Mouse (Mus musculus) midbrain, embryonic 12.5 days (tissue): ENCODE results near the gene Bach2. TPM values are rescaled to one million over a fixed set of nuclear protein-coding genes. Genes with fewer than 3 reads are reported as not detected.

Experiments used
- ATAC-seq: fragments of 200-750 bp; cut with Nextera tagmentation; 2 replicates; pipeline ENCODE4 v1.8.0; 2017; ENCODE audit warnings: low read depth, moderate TSS enrichment, moderate library complexity; ENCODE audit not compliant: low FRiP score
- H3K27ac ChIP-seq: fragments of 300-500 bp; sonication (generic); replicated peaks from 2 replicates; pipeline ENCODE4 v1.5.1; 2016; ENCODE audit warnings: mild to moderate bottlenecking
- H3K27me3 ChIP-seq: fragments of 300-500 bp; sonication (generic); 2 replicates; pipeline ENCODE4 v1.6.1; 2016; ENCODE audit warnings: mild to moderate bottlenecking
- H3K36me3 ChIP-seq: fragments of 300-500 bp; sonication (generic); 2 replicates; pipeline ENCODE4 v1.6.1; 2016
- H3K4me1 ChIP-seq: fragments of 300-500 bp; sonication (generic); 2 replicates; pipeline ENCODE4 v1.6.1; 2016
- H3K4me2 ChIP-seq: fragments of 300-500 bp; sonication (generic); replicated peaks from 2 replicates; pipeline ENCODE4 v1.6.1; 2016; ENCODE audit warnings: mild to moderate bottlenecking, moderate library complexity
- H3K4me3 ChIP-seq: fragments of 300-500 bp; sonication (generic); 2 replicates; pipeline ENCODE4 v1.5.1; 2016; ENCODE audit warnings: mild to moderate bottlenecking
- H3K9ac ChIP-seq: fragments of 300-500 bp; sonication (generic); replicated peaks from 2 replicates; pipeline ENCODE4 v1.6.1; 2016; ENCODE audit warnings: mild to moderate bottlenecking, moderate library complexity
- H3K9me3 ChIP-seq: fragments of 300-500 bp; sonication (generic); 2 replicates; pipeline ENCODE4 v1.6.1; 2016; ENCODE audit warnings: mild to moderate bottlenecking
- WGBS: fragments of 180-500 bp; shearing (Covaris S2); methylation state at CpG from one replicate; pipeline ENCODE4 v1.1.7; 2016; 5-methylcytosine and 5-hydroxymethylcytosine counted together
- polyA plus RNA-seq: library from polyadenylated mRNA; unstranded; fragments of >200 nt; fragmentation: Nextera tagmentation; extraction: Ambion mirVana; gene quantifications from 2 replicates; pipeline ENCODE4 v1.2.1, GENCODE M21; 2016

Gene Bach2
- polyA plus RNA-seq, 1 experiment from 2014 or later, result 17.8 TPM

- Histone ChIP-seq H3K27ac (0 out of 2 replicates have a peak overlapping the region, but pooled peaks have one; percentile 20), H3K4me3 (no peak overlapping the region), H3K4me2 (no peak overlapping the region), H3K27me3 (no peaks in the 10 kb centered on the region), H3K36me3 (no peaks in the 10 kb centered on the region), H3K9ac (no peak overlapping the region), H3K9me3 (no peaks in the 10 kb centered on the region), H3K4me1 (peaks cover 38% of the 10 kb centered on the region)
- no peak for ATAC-seq
- WGBS, result 82% methylated on average over 10 of the region's 10 CpGs
Observed at GRCm38 (mm10) chr4:32374751-32375582, 136.4 kb downstream of the Bach2 start.

- no peak overlapping the region for H3K9ac ChIP-seq
- ATAC-seq, result no peak
- H3K27me3 ChIP-seq, result no peaks in the 10 kb centered on the region
- no peaks in the 10 kb centered on the region for H3K9me3 ChIP-seq
- no peak overlapping the region for H3K4me3 ChIP-seq
- 90% methylated on average over 16 of the region's 16 CpGs for WGBS
- no peak overlapping the region for H3K4me2 ChIP-seq
- no peaks in the 10 kb centered on the region for H3K36me3 ChIP-seq
- H3K4me1 ChIP-seq, result peaks cover 30% of the 10 kb centered on the region
- H3K27ac ChIP-seq, result no peak overlapping the region
Observed at GRCm38 (mm10) chr4:32375721-32376526, 137.3 kb downstream of the Bach2 start.

- H3K27ac ChIP-seq, result no peak overlapping the region
Observed at GRCm38 (mm10) chr4:32376527-32376948, 137.9 kb downstream of the Bach2 start.

GRCm38 (mm10) chr4:32379140-32379539 is 140.5 kb downstream of the Bach2 start:
- Histone ChIP-seq H3K27me3 (no peaks in the 10 kb centered on the region), H3K4me1 (peaks cover 9% of the 10 kb centered on the region), H3K9me3 (no peaks in the 10 kb centered on the region), H3K36me3 (no peaks in the 10 kb centered on the region), H3K4me2 (no peak overlapping the region), H3K27ac (no peak overlapping the region), H3K9ac (no peak overlapping the region), H3K4me3 (no peak overlapping the region)
- WGBS, result 88% methylated on average over 7 of the region's 7 CpGs
- ATAC-seq, result no peak

More at GRCm38 (mm10) chr4:32376527-32376948, 137.9 kb downstream of the Bach2 start:
- WGBS, result 77% methylated on average over 6 of the region's 6 CpGs
- Histone ChIP-seq H3K4me2 (no peak overlapping the region), H3K9me3 (no peaks in the 10 kb centered on the region), H3K36me3 (no peaks in the 10 kb centered on the region), H3K4me3 (no peak overlapping the region), H3K27me3 (no peaks in the 10 kb centered on the region), H3K4me1 (peaks cover 25% of the 10 kb centered on the region), H3K9ac (no peak overlapping the region)
- no peak for ATAC-seq

GRCm38 (mm10) chr4:32381666-32382381 is 143.2 kb downstream of the Bach2 start:
- Histone ChIP-seq H3K4me3 (no peak overlapping the region), H3K4me2 (no peak overlapping the region), H3K27me3 (no peaks in the 10 kb centered on the region), H3K27ac (no peak overlapping the region), H3K36me3 (no peaks in the 10 kb centered on the region), H3K9me3 (no peaks in the 10 kb centered on the region), H3K9ac (no peak overlapping the region), H3K4me1 (no peaks in the 10 kb centered on the region)
- ATAC-seq, result no peak
- WGBS, result 84% methylated on average over 16 of the region's 16 CpGs

GRCm38 (mm10) chr4:32385121-32385520 is 146.5 kb downstream of the Bach2 start:
- Histone ChIP-seq H3K27ac (no peak overlapping the region), H3K9me3 (no peaks in the 10 kb centered on the region), H3K4me1 (peaks cover 25% of the 10 kb centered on the region), H3K36me3 (no peaks in the 10 kb centered on the region), H3K4me3 (no peak overlapping the region), H3K9ac (no peak overlapping the region), H3K4me2 (no peak overlapping the region), H3K27me3 (no peaks in the 10 kb centered on the region)
- WGBS, result 90% methylated on average over 2 of the region's 2 CpGs
- no peak for ATAC-seq

- H3K4me1 ChIP-seq, result peaks cover 26% of the 10 kb centered on the region
- no peak for ATAC-seq
- WGBS, result 95% methylated on average over 14 of the region's 14 CpGs
Observed at GRCm38 (mm10) chr4:32385623-32386022, 147.0 kb downstream of the Bach2 start.

GRCm38 (mm10) chr4:32386346-32386745 is 147.7 kb downstream of the Bach2 start:
- Histone ChIP-seq H3K27me3 (no peaks in the 10 kb centered on the region), H3K36me3 (no peaks in the 10 kb centered on the region), H3K4me1 (peaks cover 26% of the 10 kb centered on the region), H3K27ac (no peak overlapping the region), H3K4me3 (no peak overlapping the region), H3K9ac (no peak overlapping the region), H3K4me2 (no peak overlapping the region), H3K9me3 (no peaks in the 10 kb centered on the region)
- 78% methylated on average over 10 of the region's 10 CpGs for WGBS
- ATAC-seq, result no peak

More at GRCm38 (mm10) chr4:32385623-32386022, 147.0 kb downstream of the Bach2 start:
- Histone ChIP-seq H3K4me3 (no peak overlapping the region), H3K9me3 (no peaks in the 10 kb centered on the region), H3K27ac (no peak overlapping the region), H3K4me2 (no peak overlapping the region), H3K36me3 (no peaks in the 10 kb centered on the region), H3K27me3 (no peaks in the 10 kb centered on the region), H3K9ac (no peak overlapping the region)

GRCm38 (mm10) chr4:32386931-32387330 is 148.3 kb downstream of the Bach2 start:
- Histone ChIP-seq H3K27ac (no peak overlapping the region), H3K4me3 (no peak overlapping the region), H3K36me3 (no peaks in the 10 kb centered on the region), H3K9ac (no peak overlapping the region), H3K4me2 (no peak overlapping the region), H3K27me3 (no peaks in the 10 kb centered on the region), H3K4me1 (peaks cover 26% of the 10 kb centered on the region), H3K9me3 (no peaks in the 10 kb centered on the region)
- WGBS, result 88% methylated on average over 8 of the region's 8 CpGs
- no peak for ATAC-seq

- H3K4me1 ChIP-seq, result peaks cover 26% of the 10 kb centered on the region
- 72% methylated on average over 11 of the region's 11 CpGs for WGBS
- no peak overlapping the region for H3K4me3 ChIP-seq
- H3K36me3 ChIP-seq, result no peaks in the 10 kb centered on the region
- no peak overlapping the region for H3K27ac ChIP-seq
- no peak for ATAC-seq
- no peaks in the 10 kb centered on the region for H3K9me3 ChIP-seq
- H3K4me2 ChIP-seq, result no peak overlapping the region
- no peak overlapping the region for H3K9ac ChIP-seq
- no peaks in the 10 kb centered on the region for H3K27me3 ChIP-seq
Observed at GRCm38 (mm10) chr4:32387479-32388240, 149.1 kb downstream of the Bach2 start.

GRCm38 (mm10) chr4:32388564-32388963 is 150.0 kb downstream of the Bach2 start:
- 0 out of 2 replicates have a peak overlapping the region, but pooled peaks have one; percentile 1 for H3K27ac ChIP-seq
- H3K4me2 ChIP-seq, result no peak overlapping the region

More at GRCm38 (mm10) chr4:32388564-32388963, 150.0 kb downstream of the Bach2 start:
- H3K9me3 ChIP-seq, result no peaks in the 10 kb centered on the region
- no peaks in the 10 kb centered on the region for H3K27me3 ChIP-seq
- WGBS, result 86% methylated on average over 9 of the region's 9 CpGs
- H3K9ac ChIP-seq, result no peak overlapping the region
- no peak overlapping the region for H3K4me3 ChIP-seq
- no peak for ATAC-seq
- H3K4me1 ChIP-seq, result peaks cover 26% of the 10 kb centered on the region
- H3K36me3 ChIP-seq, result no peaks in the 10 kb centered on the region
